Comparison of ENCODE assay signal across 8 mouse cellular contexts in genomic region chr2:181187121-181188000, GRCm38 (mm10). TPM values are rescaled to one million over a fixed set of nuclear protein-coding genes. Genes with fewer than 3 reads are reported as not detected.
DNase-seq lines count a peak whose midpoint lies in the region; ATAC-seq lines count a peak whose summit lies in the region.

TSS of gene Ppdpf (plus strand) at chr2:181187247.

- peak within 1 kb of the TSS; percentile 94 for H3K9ac ChIP-seq in hindbrain, embryonic 11.5 days (ENCODE audit: low read depth, low read length)

- peak; percentile 89 for ATAC-seq in hindbrain, embryonic 11.5 days (ENCODE audit: low FRiP score)

- no peaks in the 10 kb centered on the region for H3K9me3 ChIP-seq in hindbrain, embryonic 11.5 days (ENCODE audit: control insufficient read depth, low read length)

- H3K4me3 ChIP-seq in hindbrain, embryonic 11.5 days (ENCODE audit: low read depth, low read length): peak within 1 kb of the TSS; percentile 69

- peak within 1 kb of the TSS; percentile 96 for H3K27ac ChIP-seq in hindbrain, embryonic 11.5 days (ENCODE audit: low read depth, low read length)

- H3K4me2 ChIP-seq in hindbrain, embryonic 11.5 days (replicated peaks; ENCODE audit: low read depth, low read length): peak within 1 kb of the TSS; percentile 43

- H3K27me3 ChIP-seq in hindbrain, embryonic 11.5 days (ENCODE audit: control insufficient read depth, insufficient read depth, low read length): no peaks in the 10 kb centered on the region

- peaks cover 3% of the 10 kb centered on the region for H3K4me1 ChIP-seq in hindbrain, embryonic 11.5 days (replicated peaks; ENCODE audit: control insufficient read depth, insufficient read depth, low read length)

- peak; percentile 95 for DNase-seq in Muller cell, postnatal 12 days (ENCODE audit: inconsistent ontology term)
- DNase-seq in cerebellum, adult 9-11 months: peak; percentile 89
- DNase-seq in frontal cortex, adult 2 months (ENCODE audit: extremely low spot score in 1 of 2, low spot score in 1 of 2): peak; percentile 90 to 95
- peak; percentile 88 for DNase-seq in hindbrain, embryonic 11.5 days (ENCODE audit: low spot score)
- DNase-seq in layer of hippocampus, postnatal 10 days (ENCODE audit: low spot score in 2 of 2): peak; percentile 85 to 92
- peak; percentile 98 for DNase-seq in lung, postnatal 10 days
- peak; percentile 91 for DNase-seq in ovary, postnatal 36 days (ENCODE audit: low spot score)
- peak; percentile 95 for DNase-seq in thymus, postnatal 25 days

- H3K36me3 ChIP-seq in hindbrain, embryonic 11.5 days (ENCODE audit: control insufficient read depth, insufficient read depth, low read length): no peaks in the 10 kb centered on the region

- under 1% methylated on average over 64 of the region's 64 CpGs for WGBS in hindbrain, embryonic 11.5 days

RNA-seq across cellular contexts. Expression of gene Ppdpf, which starts in this region (rescaled TPM):
- polyA plus RNA-seq in frontal cortex, adult 2 months (2012; rRNA removed): 117 and 142 TPM in 2 replicates
- 393 and 410 TPM in 2 replicates for polyA plus RNA-seq in hindbrain, embryonic 11.5 days (2014; fragmentation: Nextera tagmentation; extraction: Ambion mirVana)
- 100 to 1,000 TPM; 135 to 146 TPM for total RNA-seq in layer of hippocampus, postnatal 10 days (2021)

Comparison
In these comparisons a context has a peak if more than half of its experiments do, and no peak if none do; other contexts are left out.
1. Peak in every context shown above with its lines: DNase-seq, ATAC-seq, H3K4me3 ChIP-seq and H3K27ac ChIP-seq.